Mouse (Mus musculus) inflammation-experienced regulatory T-cells, adult 6 months (primary cell): ENCODE measurements around the gene Pipox. TPM values are rescaled to one million over a fixed set of nuclear protein-coding genes. Genes with fewer than 3 reads are reported as not detected.

Experiments
- ATAC-seq: one replicate; pipeline ENCODE4 v1.8.0; 2017
- polyA plus RNA-seq, 3 experiments: library from polyadenylated mRNA; unstranded; fragments of 100-300 nt; shearing (Covaris generic); gene quantifications; one replicate each; pipeline ENCODE4 v1.2.1; 2017

Pipox gene
- polyA plus RNA-seq, 3 experiments from 2014 or later = 0.43 to 2.7 (median 0.56) TPM

GRCm38 (mm10) chr11:77908468-77908867 lies 14.6 kb upstream of the Pipox start:
- ATAC-seq = no peak

GRCm38 (mm10) chr11:77906747-77907174 lies 12.9 kb upstream of the Pipox start:
- no peak for ATAC-seq

GRCm38 (mm10) chr11:77906097-77906687 lies 12.3 kb upstream of the Pipox start:
- ATAC-seq = no peak

- no peak for ATAC-seq
Measured at GRCm38 (mm10) chr11:77904707-77905106, 10.8 kb upstream of the Pipox start.

GRCm38 (mm10) chr11:77903761-77904160 lies 9.9 kb upstream of the Pipox start:
- no peak for ATAC-seq

DNA sequence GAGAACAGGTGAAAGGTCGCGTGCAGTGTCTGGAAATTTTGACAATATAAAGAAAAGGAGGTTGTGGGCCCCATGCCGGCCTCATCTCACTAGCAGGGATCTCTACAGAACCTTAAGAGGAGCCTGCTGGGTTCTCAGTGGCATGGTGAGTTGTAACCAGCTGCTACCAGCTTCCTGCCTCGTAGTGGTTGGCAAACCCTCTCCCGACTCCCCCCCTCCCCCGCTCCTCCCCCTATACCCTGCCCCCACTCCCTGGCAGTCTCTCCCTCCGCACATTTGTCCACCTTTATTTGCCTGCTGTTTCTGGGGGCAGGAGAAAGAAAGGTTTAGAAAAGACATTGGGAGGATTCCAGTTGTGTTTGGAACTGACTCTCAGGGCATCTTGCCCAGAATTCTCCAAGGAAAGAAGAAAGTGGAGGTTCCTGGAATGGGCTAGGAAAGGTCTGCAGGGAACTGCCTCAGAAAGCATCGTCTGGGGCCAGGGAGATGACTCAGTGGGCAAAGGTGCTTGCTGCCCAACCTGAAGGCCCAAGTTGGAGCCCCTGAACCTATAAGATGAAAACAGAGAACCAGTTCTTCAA lies 8.0 kb upstream of the Pipox start:
- ATAC-seq = no peak

- no peak for ATAC-seq
Measured at GRCm38 (mm10) chr11:77901366-77901765, 7.5 kb upstream of the Pipox start.

GRCm38 (mm10) chr11:77900696-77901095 lies 6.8 kb upstream of the Pipox start:
- ATAC-seq = no peak

GRCm38 (mm10) chr11:77900187-77900586 lies 6.3 kb upstream of the Pipox start:
- ATAC-seq = no peak

GRCm38 (mm10) chr11:77896820-77897805 lies 3.2 kb upstream of the Pipox start:
- no peak for ATAC-seq

DNA sequence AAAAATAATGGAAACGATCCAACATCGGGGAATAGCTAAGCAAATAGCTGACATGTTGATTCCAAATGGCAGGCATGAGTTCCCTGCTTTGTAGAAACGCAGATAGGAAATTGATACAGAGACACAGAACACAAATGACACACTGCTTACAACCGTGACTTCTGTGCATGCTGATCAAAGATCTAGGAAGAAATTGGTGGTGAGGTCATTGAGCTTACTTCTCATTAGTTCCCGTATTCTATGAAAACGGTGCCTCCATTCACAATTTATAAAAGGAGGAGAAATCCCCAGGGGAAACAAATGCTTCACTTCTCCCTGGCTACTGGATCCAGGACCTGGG lies 2.6 kb upstream of the Pipox start:
- ATAC-seq = no peak

GRCm38 (mm10) chr11:77896011-77896410 lies 2.1 kb upstream of the Pipox start:
- ATAC-seq = no peak

- ATAC-seq = no peak
Measured at GRCm38 (mm10) chr11:77894967-77895366, 1.1 kb upstream of the Pipox start.

GRCm38 (mm10) chr11:77893283-77893682 lies 613 bp downstream of the Pipox start:
- no peak for ATAC-seq

DNA sequence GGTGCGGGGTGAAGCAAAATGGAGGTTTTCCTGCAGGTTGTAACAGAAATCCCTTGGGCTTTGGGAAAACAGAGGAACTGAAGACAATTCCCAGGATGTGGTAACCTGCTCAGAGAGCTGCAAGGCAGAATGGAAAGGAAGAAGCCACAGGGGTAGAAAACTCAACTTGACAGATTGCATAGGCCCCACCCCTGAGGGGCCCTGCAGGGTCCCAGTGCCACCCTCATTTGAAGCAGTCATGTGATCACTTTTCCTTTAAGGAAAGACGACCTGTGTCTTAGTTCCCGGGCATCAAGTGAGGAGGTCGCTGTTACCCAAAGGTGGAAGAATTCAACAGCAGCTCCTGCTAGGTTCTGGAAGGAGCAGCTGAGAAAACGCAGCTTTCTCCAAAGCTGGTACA lies 1.0 kb downstream of the Pipox start:
- no peak for ATAC-seq

GRCm38 (mm10) chr11:77890648-77891258 lies 3.1 kb downstream of the Pipox start:
- ATAC-seq = no peak

DNA sequence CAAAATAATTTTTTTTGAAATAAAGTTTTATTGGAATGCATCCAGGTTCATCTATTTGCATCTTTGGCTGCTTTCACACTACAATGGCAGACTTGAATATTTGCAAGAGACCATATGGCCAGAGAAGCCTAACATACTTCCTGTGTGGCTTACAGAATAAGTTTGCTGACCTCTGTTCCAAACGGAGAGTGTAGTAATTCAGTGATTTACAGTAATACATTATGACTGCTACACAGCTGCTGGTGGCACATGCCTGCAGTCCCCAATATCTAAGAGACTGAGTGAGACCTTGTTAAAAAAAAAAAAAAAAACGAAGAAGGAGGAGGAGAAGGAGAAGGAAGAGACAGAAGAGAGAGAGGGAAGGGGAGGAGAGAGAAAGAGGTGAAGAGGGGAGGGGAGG lies 4.4 kb downstream of the Pipox start:
- no peak for ATAC-seq

- ATAC-seq = no peak
Measured at GRCm38 (mm10) chr11:77888846-77889245, 5.0 kb downstream of the Pipox start.

- peak; percentile 91 for ATAC-seq
Measured at GRCm38 (mm10) chr11:77887373-77887960, 6.4 kb downstream of the Pipox start.

- no peak for ATAC-seq
Measured at GRCm38 (mm10) chr11:77885246-77885575, 8.7 kb downstream of the Pipox start.

DNA sequence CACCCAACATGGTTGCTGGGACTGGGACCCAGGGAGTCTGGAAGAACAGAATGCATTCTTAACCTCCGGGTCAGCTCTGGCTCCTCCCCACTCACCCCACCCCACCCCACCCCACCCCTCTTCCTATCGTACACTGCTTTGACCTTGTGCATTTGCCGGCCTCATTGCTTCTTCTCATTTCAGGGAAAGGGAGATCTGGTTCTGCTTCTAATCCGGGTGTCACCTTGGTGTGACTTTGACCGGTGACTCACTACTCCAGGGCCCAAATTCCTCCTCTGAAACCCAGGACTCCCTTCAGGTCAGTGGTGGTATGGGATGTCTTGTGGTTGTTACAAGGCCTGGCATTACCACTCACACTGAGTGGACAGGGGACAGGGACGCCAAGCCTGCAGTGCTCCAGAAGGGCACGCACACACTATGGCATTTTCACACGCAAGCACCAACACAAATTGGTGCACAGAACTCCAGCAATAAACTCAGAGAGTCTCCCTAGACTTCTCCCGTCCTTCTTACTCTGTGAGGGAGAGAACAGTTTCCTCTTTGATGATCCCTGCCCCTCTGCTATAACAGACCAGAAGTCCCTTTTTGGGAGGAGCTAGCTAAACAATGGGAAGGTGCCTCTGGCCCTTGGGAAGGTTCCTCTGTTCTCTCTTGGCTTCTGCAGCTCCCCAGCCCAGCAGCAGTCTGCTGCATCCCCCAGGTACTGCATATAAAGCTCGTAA lies 9.2 kb downstream of the Pipox start:
- ATAC-seq = no peak

GRCm38 (mm10) chr11:77876760-77877148 lies 17.1 kb downstream of the Pipox start:
- no peak for ATAC-seq
